Mouse (Mus musculus) A20 (cell line): ENCODE data around the gene Hecw2.

Experiments used
- DNase-seq: peaks from one replicate; pipeline ENCODE4 v3.0.0-alpha.2; 2011; ENCODE audit warnings: low read depth, low spot score

The Hecw2 gene

DNA sequence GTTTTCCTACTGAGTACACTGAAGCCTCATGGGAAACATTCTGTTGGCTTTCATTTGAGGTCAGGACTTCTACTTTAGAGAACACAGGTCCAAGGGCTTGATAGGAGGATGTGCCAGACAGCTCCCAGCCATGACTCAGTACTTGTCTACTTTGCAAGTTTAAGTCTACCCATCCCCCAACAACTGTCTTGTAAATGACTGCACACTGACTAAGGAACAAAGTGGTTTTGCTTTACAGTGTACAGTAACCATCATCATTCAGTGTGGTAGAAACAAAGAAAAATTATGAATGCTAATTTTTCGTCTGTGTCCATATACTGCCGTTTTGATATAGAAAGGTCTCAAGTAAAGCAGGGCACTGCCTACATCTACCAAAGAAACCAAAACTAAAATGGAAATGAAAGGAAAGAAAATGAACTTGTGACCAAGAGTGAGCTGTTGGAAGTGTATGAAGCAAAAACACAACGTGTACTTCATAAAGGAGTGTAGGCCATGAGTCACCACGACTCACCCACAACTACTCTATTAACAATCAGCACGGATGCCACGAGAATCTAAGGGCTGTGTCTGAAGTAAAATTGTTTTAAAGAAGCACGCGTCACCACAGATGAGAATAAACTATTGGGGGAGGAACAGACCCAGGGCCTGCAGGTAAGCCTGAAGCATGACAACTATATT, 356.6 kb downstream of the Hecw2 start:
- DNase-seq, result no peak

GRCm38 (mm10) chr1:53830286-53830685, 364.7 kb downstream of the Hecw2 start:
- DNase-seq, result no peak

DNA sequence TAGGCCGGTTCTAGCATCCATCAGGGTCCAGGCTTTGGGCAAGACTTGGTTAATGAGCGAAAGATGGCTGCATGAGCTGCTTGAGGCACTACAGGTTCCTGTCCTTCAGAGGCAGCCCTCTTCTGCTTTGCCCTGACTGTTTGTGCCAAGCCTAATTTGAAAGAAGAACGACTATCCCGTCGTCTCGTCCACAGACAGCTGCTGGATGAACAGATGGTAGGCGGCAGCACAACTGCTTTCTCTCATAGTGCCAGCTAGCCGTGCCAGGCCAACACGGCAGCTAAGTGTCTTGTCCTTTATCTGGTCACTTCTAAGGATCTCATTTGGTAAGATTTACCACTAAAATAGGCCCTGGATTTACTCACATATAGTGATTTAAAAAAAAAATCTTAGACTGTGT, 365.9 kb downstream of the Hecw2 start:
- no peak for DNase-seq

DNA sequence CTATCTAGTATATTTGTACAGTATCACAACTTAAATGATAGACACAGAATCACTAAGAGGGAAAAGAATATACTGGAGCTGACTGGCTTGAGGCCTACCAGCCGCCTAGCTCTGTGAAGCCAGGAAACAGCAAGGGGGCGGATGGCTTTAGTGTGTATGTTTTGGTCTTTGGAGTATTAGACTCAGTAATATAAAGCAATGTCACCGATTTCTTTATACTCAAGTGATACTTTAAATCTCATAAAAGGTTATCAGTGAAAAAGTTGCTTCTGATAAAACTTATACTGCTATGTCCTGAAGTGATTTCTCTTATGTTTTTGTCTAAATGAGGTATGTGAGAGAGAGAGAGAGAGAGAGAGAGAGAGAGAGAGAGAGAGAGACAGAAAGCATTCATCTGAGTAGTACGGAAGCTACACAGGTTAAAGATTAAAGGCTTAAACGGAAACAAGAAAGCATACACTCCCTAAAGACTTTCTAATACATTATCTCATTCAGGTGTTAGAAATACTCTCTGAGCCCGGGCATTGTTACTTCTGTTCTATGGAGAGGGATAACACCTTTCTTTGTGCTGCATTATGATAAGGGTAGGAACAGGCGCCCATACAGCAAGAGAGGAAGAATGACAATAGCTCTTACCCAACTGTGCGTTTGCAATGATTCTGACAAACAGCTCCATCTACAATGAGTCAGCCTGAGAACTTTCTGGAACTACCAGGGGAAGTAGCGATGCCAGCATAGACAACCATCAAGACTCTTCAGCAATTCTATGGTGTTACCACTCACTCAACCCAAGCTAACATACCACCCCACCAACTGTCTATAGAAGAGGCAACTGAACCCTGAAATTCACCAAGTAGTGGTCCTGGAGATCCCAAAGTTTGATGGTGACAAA, 370.3 kb downstream of the Hecw2 start:
- no peak for DNase-seq

DNA sequence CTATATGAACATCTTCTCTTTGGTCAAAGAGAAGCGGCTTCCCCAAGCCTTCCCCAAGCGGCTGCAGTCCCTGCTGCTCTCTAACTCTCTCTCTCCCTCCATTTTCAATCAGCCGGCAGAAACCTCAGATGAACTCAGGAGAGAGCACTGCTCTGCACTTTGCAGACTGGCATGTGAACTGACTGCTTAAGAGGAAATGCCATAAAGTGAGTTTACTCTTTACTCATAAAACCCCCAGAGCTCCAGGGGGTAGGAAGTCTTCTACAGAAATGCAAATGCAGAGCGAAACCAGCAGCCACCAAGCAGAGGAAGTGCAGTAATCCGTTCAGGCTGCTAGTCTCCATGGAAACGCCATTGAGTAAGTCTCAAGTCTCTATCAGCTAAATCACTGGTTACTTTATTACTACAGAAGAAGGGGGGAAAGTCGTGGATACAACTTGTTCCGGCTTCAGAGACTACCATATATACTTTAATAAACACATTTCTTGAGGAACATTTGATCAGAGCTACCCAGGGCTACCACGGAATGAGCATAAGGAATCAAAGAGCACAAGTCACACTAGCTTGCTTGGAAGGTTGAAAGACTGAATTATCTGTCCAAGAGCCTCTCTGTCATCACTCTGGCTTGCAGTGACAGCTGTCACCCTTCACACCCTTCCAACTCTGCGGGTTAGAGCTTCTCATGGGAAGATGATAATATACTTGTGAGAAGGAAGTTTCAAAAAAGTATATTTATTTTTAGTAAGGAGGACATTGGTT, 371.1 kb downstream of the Hecw2 start:
- DNase-seq, result peak; percentile 92

- DNase-seq, result no peak
These were observed 373.0 kb downstream of the Hecw2 start for GRCm38 (mm10) chr1:53821983-53822382.

- DNase-seq, result no peak
These were observed 374.8 kb downstream of the Hecw2 start for GRCm38 (mm10) chr1:53820041-53820632.

DNA sequence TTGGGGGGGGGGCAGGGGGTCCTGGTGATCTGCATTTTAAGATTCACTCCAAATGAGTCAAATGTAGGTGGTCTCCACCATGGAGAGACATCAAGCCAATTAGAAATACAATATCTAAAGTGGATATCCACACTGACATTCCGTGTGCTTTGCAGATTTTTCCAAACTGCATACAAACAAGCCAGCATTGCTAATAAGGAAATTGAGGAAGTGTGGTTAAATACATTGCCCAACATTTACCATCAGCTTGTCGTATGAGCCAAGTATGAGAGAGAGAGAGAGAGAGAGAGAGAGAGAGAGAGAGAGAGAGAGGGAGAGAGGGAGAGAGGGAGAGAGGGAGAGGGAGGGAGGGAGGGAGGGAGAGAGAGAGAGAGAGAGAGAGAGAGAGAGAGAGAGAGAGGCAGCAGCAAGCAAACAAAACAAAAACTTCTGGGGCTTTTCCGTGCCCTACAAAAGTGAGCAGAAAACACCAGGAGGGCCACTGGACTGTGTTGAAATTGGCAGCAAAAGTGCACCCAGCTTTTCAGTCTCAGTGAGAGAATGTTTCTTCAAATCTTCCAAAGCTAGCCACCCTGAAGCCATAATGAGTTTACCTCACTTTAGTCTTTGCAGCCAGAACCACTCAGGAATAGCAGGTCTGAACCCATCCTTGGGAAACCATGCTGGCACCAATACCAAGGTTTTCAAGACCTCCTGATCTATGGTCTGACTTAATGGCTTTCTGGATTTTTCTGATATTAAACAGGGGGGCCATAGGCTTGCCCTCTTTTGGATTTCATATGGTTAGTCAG, 376.7 kb downstream of the Hecw2 start:
- DNase-seq, result no peak

DNA sequence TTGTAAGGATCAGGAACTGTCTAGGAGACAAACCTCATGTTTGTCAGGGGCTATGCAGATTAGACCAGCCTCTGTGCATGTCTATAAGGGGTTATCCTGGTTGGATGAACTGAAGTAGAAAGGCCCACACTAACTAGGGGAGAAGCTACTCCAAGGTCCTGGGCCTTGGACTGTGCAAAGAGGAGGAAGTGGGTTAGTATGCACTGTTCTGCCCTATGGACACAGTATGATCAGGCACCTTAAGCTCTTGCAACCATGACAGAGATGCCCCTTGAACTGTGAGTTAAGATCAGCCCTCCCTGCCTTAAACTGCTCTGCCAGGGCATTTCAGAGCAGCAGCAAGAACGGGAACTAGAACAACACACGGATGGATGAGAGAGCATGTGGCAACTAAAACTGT, 378.6 kb downstream of the Hecw2 start:
- DNase-seq, result peak; percentile 38

DNA sequence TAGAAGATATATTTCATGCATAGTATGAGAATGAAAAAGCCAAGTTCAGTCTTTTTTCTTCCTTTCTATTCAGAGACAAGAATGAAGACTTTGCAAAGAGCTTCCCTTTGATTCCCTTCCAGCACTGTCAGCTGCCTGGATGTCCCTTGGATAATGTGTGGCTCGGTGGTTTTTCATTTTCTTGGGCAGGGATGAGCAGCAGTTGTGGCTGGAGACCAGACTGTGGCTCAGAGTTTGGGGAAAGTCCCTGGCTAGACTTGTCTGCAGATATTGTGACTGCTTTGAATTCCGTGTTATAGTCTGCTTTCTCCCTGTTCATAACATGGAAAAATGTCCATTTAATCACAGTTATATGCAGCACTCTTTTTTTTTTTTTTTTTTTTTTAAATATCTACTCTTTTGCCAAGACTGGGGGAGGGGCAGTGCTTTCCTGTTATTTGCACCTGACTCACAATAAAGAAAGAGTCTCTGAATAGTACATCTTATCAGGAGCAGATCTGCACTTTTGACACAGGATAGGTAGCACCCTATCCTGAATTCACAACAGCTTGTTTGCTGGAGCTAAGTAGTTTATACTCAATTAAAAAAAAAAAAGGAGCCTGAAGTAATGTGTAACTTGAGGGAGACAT, 380.8 kb downstream of the Hecw2 start:
- no peak for DNase-seq

DNA sequence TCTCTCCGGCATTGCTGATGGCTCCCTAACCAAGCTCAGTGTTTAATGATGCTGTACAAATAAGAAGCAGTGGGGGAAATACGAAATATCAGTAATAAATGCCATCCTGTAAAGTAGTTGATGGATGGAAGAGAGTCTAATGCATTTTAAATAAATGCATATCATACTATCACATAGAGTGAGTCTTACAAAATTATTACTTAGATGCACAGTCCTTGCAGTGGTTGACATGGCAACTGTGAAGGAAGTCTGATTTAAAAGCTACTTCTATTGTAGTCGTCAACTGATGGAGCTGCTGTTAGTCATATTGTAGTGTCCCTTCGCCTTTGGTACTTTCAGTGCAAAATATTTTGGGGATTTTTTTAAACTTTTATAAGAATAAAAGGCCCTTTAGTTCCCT, 383.0 kb downstream of the Hecw2 start:
- DNase-seq, result no peak

DNA sequence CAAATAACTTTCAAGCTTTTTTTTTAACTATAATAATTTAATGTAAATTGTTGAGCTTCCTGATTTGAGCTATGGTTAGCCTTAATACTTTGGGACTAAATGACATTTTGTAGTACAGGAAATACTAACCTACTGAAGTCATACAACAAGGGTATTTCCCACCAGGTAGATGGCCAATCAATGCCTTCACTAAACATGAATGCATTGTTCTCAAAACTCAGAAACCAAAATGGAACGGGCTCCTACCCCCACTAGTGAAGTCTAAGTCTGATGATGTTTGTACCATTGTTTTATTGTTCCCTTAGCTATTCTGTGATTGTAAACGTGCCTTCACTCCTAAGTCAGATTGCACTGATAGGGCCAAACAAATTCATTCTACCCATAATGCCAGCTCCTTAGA, 386.7 kb downstream of the Hecw2 start:
- DNase-seq, result no peak

DNA sequence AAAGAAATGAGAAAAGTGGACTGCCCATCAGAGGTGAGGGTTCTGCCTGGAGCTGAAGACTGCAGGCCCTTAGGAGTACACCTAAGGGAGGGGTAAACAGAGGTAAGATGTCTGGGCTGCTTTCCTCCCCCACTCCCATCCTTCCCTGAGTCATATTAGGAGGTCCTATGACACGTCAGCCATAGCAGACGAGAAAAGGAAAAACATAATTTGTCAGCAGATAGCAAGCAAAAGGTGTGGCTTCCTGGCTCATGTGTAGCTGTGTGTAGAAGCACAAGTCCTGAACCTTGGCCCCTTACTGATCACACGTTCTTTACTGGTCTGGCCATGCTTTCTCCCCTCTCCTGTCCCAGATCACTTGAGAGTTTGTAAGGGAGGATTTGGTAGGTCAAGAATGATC, 397.2 kb downstream of the Hecw2 start:
- DNase-seq, result no peak

DNA sequence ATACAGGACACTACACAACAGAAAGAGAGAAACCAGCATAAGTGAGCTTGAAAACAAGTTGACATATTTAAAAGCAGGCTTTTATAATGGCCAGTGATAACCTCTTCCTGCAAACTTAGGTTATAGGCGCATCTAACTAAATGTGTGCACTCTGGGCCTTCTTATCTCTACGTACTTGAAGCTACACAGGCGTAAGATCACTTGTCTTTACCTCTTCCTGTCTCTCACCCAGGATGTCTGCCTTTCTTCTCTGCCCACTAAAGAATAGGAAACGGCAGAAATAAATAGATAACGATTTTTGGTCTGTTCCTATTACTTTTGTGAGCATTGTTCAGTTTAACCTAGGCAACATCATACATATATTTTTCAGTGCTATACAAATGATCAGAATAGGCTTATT, 397.9 kb downstream of the Hecw2 start:
- no peak for DNase-seq

DNA sequence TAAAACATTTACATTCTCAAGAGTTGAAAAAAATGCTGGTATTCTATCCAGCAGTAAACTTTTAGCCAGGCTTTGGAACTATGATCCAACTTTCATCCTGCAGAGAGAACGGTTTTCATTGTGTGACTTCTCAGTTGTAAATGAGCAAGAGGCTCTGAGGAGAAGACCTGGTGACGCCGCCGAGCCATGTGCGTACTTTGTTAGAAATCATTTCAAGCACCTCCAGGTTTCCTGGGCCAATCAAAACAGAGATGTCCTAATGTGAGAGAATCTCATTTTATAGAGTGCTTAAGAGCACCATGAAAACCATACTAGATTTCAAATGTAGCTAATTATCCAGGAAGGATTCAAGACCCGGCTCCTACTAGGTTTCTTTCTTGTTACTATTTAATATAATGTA, 398.7 kb downstream of the Hecw2 start:
- no peak for DNase-seq

- peak; percentile 52 for DNase-seq
These were observed 399.4 kb downstream of the Hecw2 start for GRCm38 (mm10) chr1:53795591-53795990.

GRCm38 (mm10) chr1:53795081-53795480, 399.9 kb downstream of the Hecw2 start:
- DNase-seq, result no peak

DNA sequence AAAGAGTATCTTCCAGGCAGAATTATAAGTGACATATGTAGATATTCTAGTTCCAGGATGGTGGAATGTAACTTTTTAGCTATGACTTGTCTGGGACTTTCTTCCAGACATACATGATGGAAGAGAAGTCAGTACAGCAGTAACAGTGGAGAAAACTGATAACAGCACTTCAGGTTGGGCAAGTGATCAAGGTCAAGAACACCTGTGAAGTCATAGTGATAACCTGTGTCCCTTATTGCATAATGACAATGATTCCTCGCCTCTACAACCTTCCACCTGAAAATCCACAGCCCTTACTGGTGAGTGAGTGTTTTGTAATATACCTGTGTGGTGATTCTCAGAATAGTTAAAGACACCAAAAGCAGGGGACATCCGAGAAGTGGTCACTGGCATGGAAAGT, 400.7 kb downstream of the Hecw2 start:
- no peak for DNase-seq

- peak; percentile 89 for DNase-seq
These were observed 403.6 kb downstream of the Hecw2 start for GRCm38 (mm10) chr1:53791343-53791742.

DNA sequence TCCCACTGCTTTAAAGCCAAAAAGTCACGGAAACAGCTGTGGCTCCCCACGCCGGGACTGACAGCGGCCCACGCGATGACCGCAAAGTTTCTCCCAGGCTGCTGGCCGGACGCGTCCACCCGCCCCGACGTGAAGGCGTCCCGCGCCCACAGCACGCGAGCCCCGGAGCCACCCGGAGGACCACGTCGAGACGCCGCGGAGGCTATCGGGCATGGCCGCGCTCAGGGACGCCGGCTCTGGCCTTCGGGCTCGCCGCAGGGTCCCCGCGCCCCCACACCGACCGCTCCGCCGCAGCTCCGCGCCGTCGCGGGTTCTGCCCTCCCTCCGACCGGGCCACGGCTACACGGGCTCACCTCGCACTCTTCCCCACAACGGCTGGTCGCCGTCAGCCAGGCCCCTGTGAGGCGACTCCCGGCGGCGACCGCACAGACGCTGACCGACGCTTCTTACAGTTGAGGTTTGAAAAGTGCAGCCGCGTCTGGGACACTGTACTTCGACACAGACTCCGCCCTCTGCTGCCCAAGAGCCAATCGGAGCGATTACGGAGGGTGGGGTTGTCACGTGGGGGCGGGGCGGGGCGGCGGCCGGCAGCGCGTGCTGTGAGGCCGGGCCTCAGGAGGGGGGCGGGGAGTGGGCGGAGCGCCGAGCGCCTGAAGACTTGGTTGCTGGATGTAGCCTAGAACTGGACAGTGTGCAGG, 410.1 kb downstream of the Hecw2 start, which contains the start of gene Stk17b:
TSS of gene Stk17b (minus strand) at position 504 of the 698 bp plus-strand sequence.
- peak; percentile 96 for DNase-seq
